Mouse (Mus musculus) G1E (cell line): ENCODE measurements around the gene Simc1.

Source experiments
- CTCF ChIP-seq: IDR thresholded peaks from 2 replicates; pipeline ENCODE4 v1.5.1; 2012; ENCODE audit warnings: low read depth, low read length, inconsistent platforms, mixed read lengths
- GATA1 ChIP-seq: IDR thresholded peaks from 2 replicates; pipeline ENCODE4 v1.6.1; 2012; ENCODE audit warnings: borderline replicate concordance, low read length, inconsistent platforms, mixed read lengths

- TF ChIP-seq CTCF (no peak), GATA1 (no peak)
These were observed 44.5 kb downstream of the Simc1 start for GRCm38 (mm10) chr13:54548036-54548435.
